Mouse (Mus musculus): ENCODE measurements around the gene Cfap97d2. TPM values are rescaled to one million over a fixed set of nuclear protein-coding genes. Genes with fewer than 3 reads are reported as not detected.
A peak's percentile ranks its signal among the peaks of the same experiment; 100 is the strongest.
"Not testable (repeated sequence)": the region's sequence is repeated elsewhere in the genome, so short reads cannot be mapped to it uniquely, and the experiment has no call there.

Cfap97d2 gene
- polyA plus RNA-seq, 1 experiment from 2014 or later: 0.12 TPM

DNA sequence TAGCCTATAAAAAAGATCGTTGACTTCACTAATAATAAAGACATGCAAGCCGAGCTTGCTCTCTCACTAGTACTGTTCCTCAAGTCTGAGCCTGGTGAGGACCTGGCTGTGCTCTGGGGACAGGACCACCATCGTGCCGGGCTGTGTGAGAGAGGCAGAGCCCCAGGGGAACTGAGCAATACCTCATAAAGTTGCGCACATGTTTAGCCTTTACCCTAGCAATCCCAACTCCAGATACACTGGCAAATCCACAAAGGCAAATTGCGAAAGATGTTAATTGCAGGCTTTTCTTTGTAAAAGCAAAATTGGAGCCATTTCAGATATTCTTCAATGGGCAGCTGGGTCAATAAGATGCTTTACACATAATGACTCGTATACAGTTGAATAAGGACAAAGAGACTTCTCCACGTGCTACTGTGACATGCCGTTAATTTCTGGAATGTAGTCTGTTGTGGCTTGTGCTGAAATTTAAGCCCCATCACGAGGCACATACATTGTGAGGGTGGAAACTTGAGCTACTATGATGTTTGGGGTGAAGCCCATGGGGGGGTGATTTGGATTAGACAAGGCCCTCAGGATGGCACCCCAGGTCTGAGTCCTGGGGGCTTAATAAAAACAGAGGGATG, 21.9 kb downstream of the Cfap97d2 start:
- 67% methylated on average over 10 of the region's 10 CpGs for WGBS
- no peaks in the 10 kb centered on the region for H3K27me3 ChIP-seq (ENCODE audit: control insufficient read depth, insufficient read depth, low read length)
- H3K36me3 ChIP-seq (ENCODE audit: control insufficient read depth, insufficient read depth, low read length): no peaks in the 10 kb centered on the region
- no peaks in the 10 kb centered on the region for H3K4me1 ChIP-seq (ENCODE audit: control insufficient read depth, insufficient read depth, low read length)
- no peak for ATAC-seq (ENCODE audit: insufficient number of reproducible peaks, insufficient read depth, low FRiP score, low read depth)
- no peaks in the 10 kb centered on the region for H3K9me3 ChIP-seq (ENCODE audit: control insufficient read depth, low read depth, low read length)
- no peak overlapping the region for H3K4me2 ChIP-seq (replicated peaks; ENCODE audit: low read depth, low read length)
- H3K9ac ChIP-seq (replicated peaks; ENCODE audit: low read depth, low read length): no peak overlapping the region
- no peak overlapping the region for H3K4me3 ChIP-seq (ENCODE audit: low read depth, low read length)
- H3K27ac ChIP-seq (ENCODE audit: low read length): no peak overlapping the region

DNA sequence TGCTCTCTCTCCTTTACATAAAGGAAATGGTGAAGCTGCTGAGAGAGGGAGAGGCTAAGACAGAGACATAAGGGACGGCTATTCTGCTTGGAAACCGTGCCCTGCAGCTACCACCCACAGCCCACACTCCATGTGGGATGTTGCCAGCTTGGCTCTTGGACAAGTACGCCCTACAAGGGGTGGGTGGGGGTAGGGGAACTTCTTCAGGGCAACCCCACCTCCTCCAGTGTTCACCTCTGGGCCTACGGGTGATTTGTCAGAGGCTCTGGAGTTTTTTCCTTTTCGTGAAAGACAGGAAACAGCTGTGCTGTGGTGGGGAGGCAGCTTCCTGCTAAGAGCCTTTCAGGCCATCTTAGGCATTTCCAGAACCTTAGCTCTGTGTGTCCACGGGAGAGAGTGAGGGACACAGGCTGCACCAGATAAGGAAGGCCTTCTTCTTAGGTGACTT, 34.7 kb downstream of the Cfap97d2 start:
- WGBS: 23% methylated on average over 6 of the region's 6 CpGs
- Histone ChIP-seq H3K4me3 (ENCODE audit: low read depth, low read length) (no peak overlapping the region), H3K27ac (ENCODE audit: low read length) (peak overlapping the region; percentile 78; the same call in 1 of the 2 replicates), H3K36me3 (ENCODE audit: control insufficient read depth, insufficient read depth, low read length) (no peaks in the 10 kb centered on the region), H3K9me3 (ENCODE audit: control insufficient read depth, low read depth, low read length) (no peaks in the 10 kb centered on the region), H3K4me1 (ENCODE audit: control insufficient read depth, insufficient read depth, low read length) (no peaks in the 10 kb centered on the region), H3K9ac (replicated peaks; ENCODE audit: low read depth, low read length) (no peak overlapping the region), H3K4me2 (replicated peaks; ENCODE audit: low read depth, low read length) (no peak overlapping the region; the same call in 1 of the 2 replicates), H3K27me3 (ENCODE audit: control insufficient read depth, insufficient read depth, low read length) (no peaks in the 10 kb centered on the region)
- ATAC-seq (ENCODE audit: insufficient number of reproducible peaks, insufficient read depth, low FRiP score, low read depth): peak; percentile 73; the same call in 1 of the 2 replicates

DNA sequence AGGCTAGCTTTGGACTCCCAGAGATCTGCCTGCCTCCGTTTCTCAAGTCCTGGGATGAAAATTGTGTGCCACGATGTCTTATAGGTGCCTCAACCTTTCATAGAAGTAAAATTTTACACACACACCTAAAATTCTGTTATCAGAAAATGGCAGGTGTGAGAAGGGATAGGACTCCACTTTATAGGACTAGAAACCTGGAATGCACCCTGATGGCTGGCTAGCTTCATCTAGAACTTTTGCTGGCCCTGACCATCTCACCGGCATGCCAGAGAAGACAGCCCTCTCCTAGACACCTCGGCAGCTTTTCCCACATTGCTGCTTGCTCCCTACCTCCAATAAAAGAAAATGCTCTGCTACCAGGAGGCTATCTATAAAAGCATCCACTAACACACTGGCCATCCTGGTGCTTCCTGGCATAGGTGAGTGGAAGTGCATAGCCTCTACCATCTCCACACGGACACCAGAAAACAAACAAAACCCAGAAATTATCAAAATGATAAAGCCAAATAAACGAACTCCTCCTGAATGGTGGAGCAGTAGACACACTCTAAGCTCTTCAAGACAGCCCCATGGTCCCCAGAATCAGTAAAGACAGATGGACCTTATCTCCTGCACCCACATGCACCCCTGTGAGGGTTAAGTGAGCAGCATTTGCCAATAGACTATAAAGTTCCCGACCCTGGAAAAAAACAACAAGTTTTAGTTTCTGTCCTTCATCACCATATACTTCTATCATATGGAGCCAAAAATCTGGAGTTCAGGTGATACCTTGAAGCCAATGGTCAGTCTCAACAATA, 35.3 kb downstream of the Cfap97d2 start:
- no peaks in the 10 kb centered on the region for H3K9me3 ChIP-seq (ENCODE audit: control insufficient read depth, low read depth, low read length)
- no peaks in the 10 kb centered on the region for H3K4me1 ChIP-seq (ENCODE audit: control insufficient read depth, insufficient read depth, low read length)
- H3K27ac ChIP-seq (ENCODE audit: low read length): peak overlapping the region; percentile 78; the same call in 1 of the 2 replicates
- no peak for ATAC-seq (ENCODE audit: insufficient number of reproducible peaks, insufficient read depth, low FRiP score, low read depth)
- H3K36me3 ChIP-seq (ENCODE audit: control insufficient read depth, insufficient read depth, low read length): no peaks in the 10 kb centered on the region
- WGBS: 77% methylated on average over 7 of the region's 7 CpGs
- no peak overlapping the region for H3K9ac ChIP-seq (replicated peaks; ENCODE audit: low read depth, low read length)
- H3K4me3 ChIP-seq (ENCODE audit: low read depth, low read length): no peak overlapping the region
- no peak overlapping the region for H3K4me2 ChIP-seq (replicated peaks; ENCODE audit: low read depth, low read length)
- no peaks in the 10 kb centered on the region for H3K27me3 ChIP-seq (ENCODE audit: control insufficient read depth, insufficient read depth, low read length)

DNA sequence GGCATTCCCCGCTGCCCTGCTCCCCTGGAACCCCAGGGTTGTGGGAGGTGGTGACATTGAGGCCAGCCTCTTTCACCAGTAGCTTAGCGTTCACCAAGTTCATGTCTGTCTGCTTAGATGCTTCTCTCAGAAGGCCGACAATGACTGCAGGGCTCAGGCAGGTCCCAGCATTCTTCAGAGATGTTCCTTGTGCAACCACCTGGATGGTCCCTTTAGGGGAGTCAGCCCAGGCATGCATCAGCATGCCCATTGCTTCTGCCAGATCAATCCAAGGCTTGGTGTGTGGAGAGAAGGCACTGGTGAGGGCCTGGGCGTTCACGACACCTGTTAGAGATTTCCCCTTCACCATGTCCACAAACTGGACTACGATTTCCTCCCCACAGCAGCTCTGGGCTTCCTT, 40.5 kb downstream of the Cfap97d2 start:
- H3K27me3 ChIP-seq (ENCODE audit: control insufficient read depth, insufficient read depth, low read length); H3K9me3 ChIP-seq (ENCODE audit: control insufficient read depth, low read depth, low read length); H3K4me1 ChIP-seq (ENCODE audit: control insufficient read depth, insufficient read depth, low read length); H3K36me3 ChIP-seq (ENCODE audit: control insufficient read depth, insufficient read depth, low read length); H3K9ac ChIP-seq (replicated peaks; ENCODE audit: low read depth, low read length); H3K4me3 ChIP-seq (ENCODE audit: low read depth, low read length); ATAC-seq (ENCODE audit: insufficient number of reproducible peaks, insufficient read depth, low FRiP score, low read depth); H3K27ac ChIP-seq (ENCODE audit: low read length); H3K4me2 ChIP-seq (replicated peaks; ENCODE audit: low read depth, low read length): not testable (repeated sequence)
- 84% methylated on average over 5 of the region's 6 CpGs for WGBS

DNA sequence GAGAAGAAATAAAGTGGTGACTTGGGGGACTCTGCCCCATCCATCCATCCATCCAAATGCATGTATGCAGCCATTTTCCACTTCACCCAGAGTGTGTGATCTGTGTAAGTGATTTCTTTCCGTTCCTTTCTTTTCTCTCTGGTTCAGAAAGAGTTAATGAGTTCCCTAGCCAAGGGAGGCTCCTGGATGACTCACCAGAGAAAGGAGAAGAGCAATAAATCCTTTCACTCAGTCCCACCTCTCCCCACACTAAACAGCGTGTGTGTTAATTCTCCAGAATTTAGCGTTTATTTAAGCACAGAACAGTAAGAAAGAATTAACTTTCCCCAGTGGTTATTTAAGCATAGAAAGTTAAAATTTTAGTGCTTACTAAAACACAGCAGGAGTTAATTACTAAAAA, 41.9 kb downstream of the Cfap97d2 start:
- H3K36me3 ChIP-seq (ENCODE audit: control insufficient read depth, insufficient read depth, low read length): no peaks in the 10 kb centered on the region
- 9% methylated on average over 3 of the region's 3 CpGs for WGBS
- ATAC-seq (ENCODE audit: insufficient number of reproducible peaks, insufficient read depth, low FRiP score, low read depth): 0 out of 2 replicates have a peak, but pooled peaks have one; percentile 42
- no peaks in the 10 kb centered on the region for H3K27me3 ChIP-seq (ENCODE audit: control insufficient read depth, insufficient read depth, low read length)
- no peaks in the 10 kb centered on the region for H3K9me3 ChIP-seq (ENCODE audit: control insufficient read depth, low read depth, low read length)
- 0 out of 2 replicates have a peak overlapping the region, but pooled peaks have one; percentile 39 for H3K27ac ChIP-seq (ENCODE audit: low read length)
- H3K4me3 ChIP-seq (ENCODE audit: low read depth, low read length): no peak overlapping the region
- H3K4me1 ChIP-seq (ENCODE audit: control insufficient read depth, insufficient read depth, low read length): peaks cover 5% of the 10 kb centered on the region; the same call in 1 of the 2 replicates
- H3K9ac ChIP-seq (replicated peaks; ENCODE audit: low read depth, low read length): no peak overlapping the region
- no peak overlapping the region for H3K4me2 ChIP-seq (replicated peaks; ENCODE audit: low read depth, low read length)

DNA sequence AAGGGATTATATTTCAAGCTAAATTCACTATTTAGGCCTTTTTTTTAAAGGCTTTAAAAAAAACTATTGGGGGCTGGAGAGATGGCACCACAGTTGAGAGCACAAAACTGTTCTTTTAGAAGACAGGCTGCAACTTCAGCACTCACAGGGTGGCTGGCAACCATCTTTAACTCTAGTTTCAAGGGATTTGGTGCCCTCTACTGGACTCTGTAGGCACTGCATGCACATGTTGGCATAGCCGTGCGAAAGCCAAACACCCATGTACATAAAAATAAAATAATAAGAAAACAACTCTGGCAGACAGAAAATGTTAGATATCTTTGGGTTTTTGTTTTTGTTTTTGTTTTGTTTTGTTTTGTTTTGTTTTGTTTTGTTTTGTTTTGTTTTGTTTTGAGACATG, 48.0 kb downstream of the Cfap97d2 start:
- Histone ChIP-seq H3K36me3 (ENCODE audit: control insufficient read depth, insufficient read depth, low read length) (no peaks in the 10 kb centered on the region), H3K27ac (ENCODE audit: low read length) (no peak overlapping the region), H3K27me3 (ENCODE audit: control insufficient read depth, insufficient read depth, low read length) (no peaks in the 10 kb centered on the region), H3K9me3 (ENCODE audit: control insufficient read depth, low read depth, low read length) (no peaks in the 10 kb centered on the region), H3K4me1 (ENCODE audit: control insufficient read depth, insufficient read depth, low read length) (peaks cover 7% of the 10 kb centered on the region; the same call in 1 of the 2 replicates), H3K4me3 (ENCODE audit: low read depth, low read length) (no peak overlapping the region), H3K4me2 (replicated peaks; ENCODE audit: low read depth, low read length) (no peak overlapping the region), H3K9ac (replicated peaks; ENCODE audit: low read depth, low read length) (no peak overlapping the region)
- ATAC-seq (ENCODE audit: insufficient number of reproducible peaks, insufficient read depth, low FRiP score, low read depth): no peak
- 22% methylated on average over 2 of the region's 2 CpGs for WGBS

DNA sequence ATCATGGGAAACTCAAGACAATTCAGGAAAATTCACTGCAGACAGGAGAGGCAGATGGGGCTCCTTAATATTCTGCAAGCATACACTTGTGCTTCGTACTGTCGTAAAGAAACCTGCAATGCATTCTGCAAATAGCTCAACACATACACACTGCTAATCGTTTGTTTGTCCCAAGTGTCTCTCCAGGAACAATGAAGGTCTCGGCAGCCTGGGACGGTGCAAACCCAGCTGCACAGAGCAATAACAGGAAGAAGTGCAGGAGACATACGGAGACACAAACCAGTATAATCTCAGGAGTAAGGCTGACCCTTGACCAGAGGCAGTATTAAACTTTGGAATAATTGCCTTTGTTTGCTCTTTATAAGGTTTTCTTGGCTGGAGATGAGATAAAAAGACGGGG, 50.8 kb downstream of the Cfap97d2 start:
- Histone ChIP-seq H3K4me3 (ENCODE audit: low read depth, low read length) (no peak overlapping the region), H3K36me3 (ENCODE audit: control insufficient read depth, insufficient read depth, low read length) (peaks cover 6% of the 10 kb centered on the region), H3K4me2 (replicated peaks; ENCODE audit: low read depth, low read length) (no peak overlapping the region), H3K4me1 (ENCODE audit: control insufficient read depth, insufficient read depth, low read length) (peaks cover 13% of the 10 kb centered on the region; the same call in 1 of the 2 replicates), H3K27me3 (ENCODE audit: control insufficient read depth, insufficient read depth, low read length) (no peaks in the 10 kb centered on the region), H3K9me3 (ENCODE audit: control insufficient read depth, low read depth, low read length) (no peaks in the 10 kb centered on the region), H3K27ac (ENCODE audit: low read length) (no peak overlapping the region), H3K9ac (replicated peaks; ENCODE audit: low read depth, low read length) (no peak overlapping the region)
- no peak for ATAC-seq (ENCODE audit: insufficient number of reproducible peaks, insufficient read depth, low FRiP score, low read depth)
- 65% methylated on average over 7 of the region's 7 CpGs for WGBS

DNA sequence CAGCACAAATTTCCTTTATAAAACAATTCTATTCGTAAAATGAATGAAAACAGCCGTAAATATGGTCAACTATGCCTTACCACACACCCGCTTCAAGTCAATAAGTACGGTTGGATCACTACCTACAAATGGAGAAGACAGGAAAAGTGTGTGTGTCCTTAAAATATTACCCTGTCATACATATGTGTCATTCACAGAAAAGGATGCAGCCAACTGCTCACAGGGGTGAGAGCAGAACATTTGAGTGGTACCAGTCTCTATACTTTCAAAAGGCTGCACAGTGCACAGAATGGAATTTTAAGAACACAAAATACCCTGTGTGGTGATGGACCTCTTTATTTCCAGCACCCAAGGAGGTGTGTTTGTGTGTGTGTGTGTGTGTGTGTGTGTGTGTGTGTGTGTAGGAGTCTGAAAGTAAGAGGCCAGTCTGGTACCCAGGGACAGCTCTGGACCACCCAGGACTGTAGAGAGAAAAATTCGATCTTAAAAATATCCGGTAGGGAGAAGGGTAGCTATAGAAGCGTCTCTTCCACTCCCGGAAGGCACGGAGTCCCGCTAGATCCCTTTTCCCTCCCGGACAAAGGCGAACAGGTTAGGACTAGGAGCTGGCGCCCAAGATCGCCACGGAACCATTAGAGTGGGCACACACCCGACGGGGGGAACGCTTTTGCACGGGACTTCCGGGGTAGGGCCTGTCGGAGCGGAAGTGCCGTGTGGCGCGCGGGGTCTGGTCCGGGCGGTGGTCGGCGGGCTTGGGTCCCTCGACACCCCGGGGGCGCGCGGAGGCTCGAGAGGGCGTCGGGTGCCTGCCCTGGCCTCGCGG, 51.5 kb downstream of the Cfap97d2 start, which contains the start of gene Cdc16:
Gene Cdc16, plus strand, starts transcription at position 695 of the 823 bp plus-strand sequence.
- peak within 1 kb of the TSS; percentile 75 for H3K27ac ChIP-seq (ENCODE audit: low read length)
- H3K4me3 ChIP-seq (ENCODE audit: low read depth, low read length): peak within 1 kb of the TSS; percentile 95
- peak; percentile 95 for ATAC-seq (ENCODE audit: insufficient number of reproducible peaks, insufficient read depth, low FRiP score, low read depth)

More for the DNA sequence above, 51.5 kb downstream of the Cfap97d2 start, which contains the start of gene Cdc16:
- peak within 1 kb of the TSS; percentile 62 for H3K4me2 ChIP-seq (replicated peaks; ENCODE audit: low read depth, low read length)
- H3K27me3 ChIP-seq (ENCODE audit: control insufficient read depth, insufficient read depth, low read length): no peaks in the 10 kb centered on the region
- H3K36me3 ChIP-seq (ENCODE audit: control insufficient read depth, insufficient read depth, low read length): peaks cover 8% of the 10 kb centered on the region
- no peaks in the 10 kb centered on the region for H3K9me3 ChIP-seq (ENCODE audit: control insufficient read depth, low read depth, low read length)
- WGBS: 8% methylated on average over 38 of the region's 40 CpGs
- H3K9ac ChIP-seq (replicated peaks; ENCODE audit: low read depth, low read length): peak within 1 kb of the TSS; percentile 91
- H3K4me1 ChIP-seq (ENCODE audit: control insufficient read depth, insufficient read depth, low read length): peaks cover 13% of the 10 kb centered on the region; the same call in 1 of the 2 replicates

Data from stomach, embryonic 14.5 days (tissue).